ENCODE assay signal across 26 mouse cellular contexts in the genomic region with DNA sequence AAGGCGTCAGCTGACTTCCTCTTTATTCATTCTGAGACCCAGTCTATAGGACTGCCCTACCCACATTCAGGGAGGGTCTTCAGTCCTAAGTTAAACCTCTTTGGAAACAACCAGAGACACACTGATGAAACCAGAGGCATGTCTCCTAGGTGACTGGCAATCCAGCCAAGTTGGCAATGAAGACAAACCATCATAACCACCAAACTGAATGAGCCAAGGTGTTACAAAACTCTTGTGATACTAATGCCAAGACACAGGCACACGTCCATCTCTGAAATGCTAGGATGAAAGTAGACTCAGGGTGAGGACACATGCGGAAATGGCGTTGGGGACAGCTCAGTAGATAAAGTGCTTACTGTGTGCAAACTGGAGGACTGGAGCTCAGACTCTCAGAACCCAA.
DNase-seq lines count a peak whose midpoint lies in the region.
"Had no signal": no experiment of that assay in that cellular context is flagged by ENCODE, and none has a peak within 500 bp of the region (broad histone marks: within the 10 kb centered on the region; RNA-seq: fewer than 3 reads in every experiment).

No protein-coding gene starts in this region.

- peak; percentile 34 for DNase-seq in adrenal gland, postnatal 14 days
- no peak for DNase-seq in adrenal gland, postnatal 4 days (ENCODE audit: low spot score in 2 of 2)
- peak; percentile 2 to 3 for DNase-seq in heart, adult 18-20 months
- no peak for DNase-seq in heart, postnatal 14 days
- DNase-seq in gonadal fat pad, adult 2 months (ENCODE audit: low read depth) = peak; percentile 60
- DNase-seq in layer of hippocampus, adult 11-12 months (ENCODE audit: low spot score) = no peak
- DNase-seq: cerebellum, adult 18-20 months; cerebellum, postnatal 10 days; forebrain, postnatal 0 days; kidney, adult 18-20 months; kidney, postnatal 36 days; liver, postnatal 0 days; lung, postnatal 4 days; retina, postnatal 1 day; right cerebral cortex, postnatal 14 days had no signal

- no peak overlapping the region for H3K4me3 ChIP-seq in brown adipose tissue, adult 24 weeks (ENCODE audit: insufficient read depth, low read depth, low read length)
- H3K4me3 ChIP-seq: embryonic facial prominence, embryonic 13.5 days; forebrain, embryonic 12.5 days; kidney, embryonic 15.5 days; left cerebral cortex, adult 2 months; limb, embryonic 12.5 days; liver, embryonic 12.5 days; megakaryocyte, embryonic 14.5 days; midbrain, embryonic 13.5 days; neural tube, embryonic 15.5 days; stomach, embryonic 15.5 days had no signal

- peak overlapping the region; percentile 53; the same call in 1 of the 2 replicates for H3K27ac ChIP-seq in brown adipose tissue, adult 24 weeks (replicated peaks; ENCODE audit: low read depth, low read length)
- H3K27ac ChIP-seq: embryonic facial prominence, embryonic 13.5 days; forebrain, embryonic 12.5 days; kidney, embryonic 15.5 days; left cerebral cortex, adult 2 months; limb, embryonic 12.5 days; liver, embryonic 12.5 days; midbrain, embryonic 13.5 days; neural tube, embryonic 15.5 days; stomach, embryonic 15.5 days had no signal

- H3K4me1 ChIP-seq in brown adipose tissue, adult 24 weeks (ENCODE audit: control insufficient read depth, insufficient read depth, insufficient read length, low read length) = peaks cover 3% of the 10 kb centered on the region
- H3K4me1 ChIP-seq: embryonic facial prominence, embryonic 13.5 days; liver, embryonic 12.5 days; megakaryocyte, embryonic 14.5 days; midbrain, embryonic 13.5 days; neural tube, embryonic 15.5 days; stomach, embryonic 15.5 days had no signal

- intact Hi-C loops in heart, postnatal 14 days (cut with DNase I) = no loop called here

Comparison
In these comparisons a context has a peak if more than half of its experiments do, and no peak if none do; other contexts are left out.
1. DNase-seq: peak in adrenal gland, postnatal 14 days (single experiment), heart, adult 18-20 months (2 of 2) and gonadal fat pad, adult 2 months (single experiment); none in adrenal gland, postnatal 4 days (0 of 2), heart, postnatal 14 days (0 of 2) and layer of hippocampus, adult 11-12 months (single experiment).